Mouse (Mus musculus): ENCODE measurements around the gene Nt5m. TPM values are rescaled to one million over a fixed set of nuclear protein-coding genes. Genes with fewer than 3 reads are reported as not detected.

Nt5m gene
- total and polyA plus RNA-seq, 3 experiments, result 23.7 to 35.9 (median 25.4) TPM

DNA sequence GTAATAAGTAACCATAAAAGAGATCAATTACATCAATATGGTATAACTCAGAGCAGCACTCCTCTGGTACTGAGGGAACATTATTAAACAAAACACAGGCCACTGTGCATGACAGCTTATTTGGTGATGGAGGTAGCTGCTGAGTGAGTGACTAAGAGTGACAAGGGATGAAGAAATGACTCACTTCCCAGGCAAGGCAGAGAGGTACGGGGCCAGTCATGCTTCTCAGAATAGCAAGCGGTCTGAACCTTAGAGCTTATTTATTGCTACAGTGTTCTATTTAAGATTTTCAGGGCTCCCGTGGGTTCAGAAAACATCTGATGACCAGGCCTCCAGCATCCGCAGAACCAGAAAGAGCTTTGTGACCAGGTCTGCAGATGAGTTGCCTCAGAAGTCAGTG is 74.5 kb downstream of the Nt5m start:
- no peak for DNase-seq
- Histone ChIP-seq H3K4me1 (ENCODE audit: control insufficient read depth, insufficient read depth, low read length) (peaks cover 5% of the 10 kb centered on the region; the same call in 1 of the 2 replicates), H3K9ac (ENCODE audit: low read depth, low read length) (no peak overlapping the region), H3K27me3 (ENCODE audit: control insufficient read depth, insufficient read depth, low read length) (no peaks in the 10 kb centered on the region), H3K4me3 (no peak overlapping the region), H3K27ac (no peak overlapping the region), H3K36me3 (ENCODE audit: control insufficient read depth, insufficient read depth, low read length) (peaks cover 2% of the 10 kb centered on the region; the same call in 1 of the 2 replicates), H3K79me2 (replicated peaks; ENCODE audit: control insufficient read depth, insufficient read depth, low read length) (no peaks in the 10 kb centered on the region)
- WGBS, result 68% methylated on average over 4 of the region's 4 CpGs
- TF ChIP-seq POLR2A (IDR thresholded peaks at IDR 0.05; ENCODE audit: insufficient read depth, low read depth, low read length) (no peak), CTCF (IDR thresholded peaks at IDR 0.05) (no peak), EP300 (IDR thresholded peaks at IDR 0.05; ENCODE audit: insufficient read depth, low read depth, low read length) (no peak)
- intact Hi-C loops (cut with DNase I), result no loop called here

GRCm38 (mm10) chr11:59918014-59918413 is 78.8 kb downstream of the Nt5m start:
- Histone ChIP-seq H3K36me3 (ENCODE audit: control insufficient read depth, insufficient read depth, low read length) (peaks cover 8% of the 10 kb centered on the region; the same call in 1 of the 2 replicates), H3K27ac (peak overlapping the region; percentile 75), H3K9ac (ENCODE audit: low read depth, low read length) (no peak overlapping the region), H3K4me1 (ENCODE audit: control insufficient read depth, insufficient read depth, low read length) (peaks cover 8% of the 10 kb centered on the region), H3K79me2 (replicated peaks; ENCODE audit: control insufficient read depth, insufficient read depth, low read length) (no peaks in the 10 kb centered on the region), H3K4me3 (no peak overlapping the region), H3K27me3 (ENCODE audit: control insufficient read depth, insufficient read depth, low read length) (no peaks in the 10 kb centered on the region)
- intact Hi-C loops (cut with DNase I), result no loop called here
- peak in 1 of 2 experiments; percentile 60 for DNase-seq
- TF ChIP-seq CTCF (IDR thresholded peaks at IDR 0.05) (no peak), EP300 (IDR thresholded peaks at IDR 0.05; ENCODE audit: insufficient read depth, low read depth, low read length) (no peak), POLR2A (IDR thresholded peaks at IDR 0.05; ENCODE audit: insufficient read depth, low read depth, low read length) (no peak)
- WGBS, result 3% methylated on average over 4 of the region's 4 CpGs

DNA sequence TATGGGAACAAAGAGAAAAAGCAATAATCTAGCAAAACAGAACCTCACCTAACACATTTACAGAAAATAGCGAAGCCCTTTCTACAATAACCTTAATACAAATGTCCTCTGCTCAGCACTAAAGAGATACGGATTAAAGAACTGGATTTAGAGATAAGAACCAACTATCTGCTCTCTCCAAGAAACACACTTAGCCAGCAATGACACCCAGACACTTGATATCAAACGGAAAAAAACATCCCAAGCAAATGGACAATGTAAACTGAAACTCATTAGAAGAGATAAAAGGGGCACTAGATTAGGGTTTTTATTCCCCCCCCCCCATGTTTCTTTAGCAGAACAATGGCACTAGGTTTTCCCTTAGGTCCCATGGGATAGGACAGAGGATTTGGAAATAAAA is 80.2 kb downstream of the Nt5m start:
- TF ChIP-seq POLR2A (IDR thresholded peaks at IDR 0.05; ENCODE audit: insufficient read depth, low read depth, low read length) (no peak), EP300 (IDR thresholded peaks at IDR 0.05; ENCODE audit: insufficient read depth, low read depth, low read length) (no peak), CTCF (IDR thresholded peaks at IDR 0.05) (no peak)

DNA sequence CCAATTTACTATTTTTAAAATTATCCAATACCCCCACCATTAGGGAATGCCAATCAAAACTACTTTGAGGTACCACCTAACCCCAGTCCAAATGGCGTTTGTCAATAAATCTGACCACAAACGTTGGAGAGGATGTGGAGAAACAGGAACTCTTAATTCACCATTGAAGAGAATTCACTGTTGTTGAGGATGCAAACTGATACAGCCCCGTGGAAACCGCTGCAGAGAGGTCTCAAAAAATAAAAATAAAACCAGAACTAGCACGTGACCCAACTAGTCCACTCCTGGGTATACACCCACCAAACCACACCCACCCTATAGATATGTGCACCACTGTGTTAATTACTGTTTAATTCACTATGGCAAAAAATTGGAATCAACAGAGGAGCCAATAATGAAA is 81.1 kb downstream of the Nt5m start:
- H3K4me3 ChIP-seq, result no peak overlapping the region
- WGBS, result 45% methylated on average over 5 of the region's 5 CpGs
- H3K27ac ChIP-seq, result no peak overlapping the region; the same call in 1 of the 2 replicates
- H3K4me1 ChIP-seq (ENCODE audit: control insufficient read depth, insufficient read depth, low read length), result peaks cover 8% of the 10 kb centered on the region
- no peak for DNase-seq
- H3K79me2 ChIP-seq (replicated peaks; ENCODE audit: control insufficient read depth, insufficient read depth, low read length), result no peaks in the 10 kb centered on the region
- TF ChIP-seq EP300 (IDR thresholded peaks at IDR 0.05; ENCODE audit: insufficient read depth, low read depth, low read length) (no peak), CTCF (IDR thresholded peaks at IDR 0.05) (no peak), POLR2A (IDR thresholded peaks at IDR 0.05; ENCODE audit: insufficient read depth, low read depth, low read length) (no peak)
- intact Hi-C loops (cut with DNase I), result no loop called here
- peaks cover 8% of the 10 kb centered on the region; the same call in 1 of the 2 replicates for H3K36me3 ChIP-seq (ENCODE audit: control insufficient read depth, insufficient read depth, low read length)
- H3K9ac ChIP-seq (ENCODE audit: low read depth, low read length), result no peak overlapping the region
- H3K27me3 ChIP-seq (ENCODE audit: control insufficient read depth, insufficient read depth, low read length), result no peaks in the 10 kb centered on the region

More for the DNA sequence above, 80.2 kb downstream of the Nt5m start:
- Histone ChIP-seq H3K4me3 (no peak overlapping the region), H3K36me3 (ENCODE audit: control insufficient read depth, insufficient read depth, low read length) (peaks cover 8% of the 10 kb centered on the region; the same call in 1 of the 2 replicates), H3K9ac (ENCODE audit: low read depth, low read length) (no peak overlapping the region), H3K27ac (peak overlapping the region; percentile 50; the same call in 1 of the 2 replicates), H3K79me2 (replicated peaks; ENCODE audit: control insufficient read depth, insufficient read depth, low read length) (no peaks in the 10 kb centered on the region), H3K27me3 (ENCODE audit: control insufficient read depth, insufficient read depth, low read length) (no peaks in the 10 kb centered on the region), H3K4me1 (ENCODE audit: control insufficient read depth, insufficient read depth, low read length) (peaks cover 8% of the 10 kb centered on the region)
- 35% methylated on average over 3 of the region's 3 CpGs for WGBS
- intact Hi-C loops (cut with DNase I), result no loop called here
- no peak for DNase-seq

GRCm38 (mm10) chr11:59921265-59921664 is 82.0 kb downstream of the Nt5m start:
- Histone ChIP-seq H3K4me1 (ENCODE audit: control insufficient read depth, insufficient read depth, low read length) (peaks cover 8% of the 10 kb centered on the region), H3K9ac (ENCODE audit: low read depth, low read length) (no peak overlapping the region), H3K36me3 (ENCODE audit: control insufficient read depth, insufficient read depth, low read length) (peaks cover 8% of the 10 kb centered on the region; the same call in 1 of the 2 replicates), H3K4me3 (no peak overlapping the region), H3K27ac (no peak overlapping the region), H3K27me3 (ENCODE audit: control insufficient read depth, insufficient read depth, low read length) (no peaks in the 10 kb centered on the region), H3K79me2 (replicated peaks; ENCODE audit: control insufficient read depth, insufficient read depth, low read length) (no peaks in the 10 kb centered on the region)
- no peak for DNase-seq
- 57% methylated on average over 7 of the region's 7 CpGs for WGBS
- intact Hi-C loops (cut with DNase I), result no loop called here
- TF ChIP-seq CTCF (IDR thresholded peaks at IDR 0.05) (no peak), POLR2A (IDR thresholded peaks at IDR 0.05; ENCODE audit: insufficient read depth, low read depth, low read length) (no peak), EP300 (IDR thresholded peaks at IDR 0.05; ENCODE audit: insufficient read depth, low read depth, low read length) (no peak)

GRCm38 (mm10) chr11:59930031-59930430 is 90.8 kb downstream of the Nt5m start:
- Histone ChIP-seq H3K36me3 (ENCODE audit: control insufficient read depth, insufficient read depth, low read length) (no peaks in the 10 kb centered on the region), H3K27me3 (ENCODE audit: control insufficient read depth, insufficient read depth, low read length) (no peaks in the 10 kb centered on the region), H3K4me3 (no peak overlapping the region), H3K79me2 (replicated peaks; ENCODE audit: control insufficient read depth, insufficient read depth, low read length) (no peaks in the 10 kb centered on the region), H3K4me1 (ENCODE audit: control insufficient read depth, insufficient read depth, low read length) (no peaks in the 10 kb centered on the region), H3K9ac (ENCODE audit: low read depth, low read length) (no peak overlapping the region), H3K27ac (no peak overlapping the region)
- intact Hi-C loops (cut with DNase I), result no loop called here
- TF ChIP-seq CTCF (IDR thresholded peaks at IDR 0.05), result no peak
- no peak for TF ChIP-seq POLR2A (IDR thresholded peaks at IDR 0.05; ENCODE audit: insufficient read depth, low read depth, low read length)
- TF ChIP-seq EP300 (IDR thresholded peaks at IDR 0.05; ENCODE audit: insufficient read depth, low read depth, low read length), result no peak
- 71% methylated on average over 4 of the region's 4 CpGs for WGBS
- no peak for DNase-seq

Other genes starting within 250 kb of the Nt5m start
- not detected for gene Olfr223, start 246.2 kb upstream of the Nt5m start, total RNA-seq (2021)
- gene Olfr223, start 246.2 kb upstream of the Nt5m start, polyA plus RNA-seq (2012; rRNA removed), result not detected in 2 replicates
- 100 to 1,000 TPM; 132 to 142 TPM for gene Mprip, start 178.1 kb upstream of the Nt5m start, total RNA-seq (2021)
- gene Mprip, start 178.1 kb upstream of the Nt5m start, polyA plus RNA-seq (2012; rRNA removed), result 77.1 and 81.6 TPM in 2 replicates
- gene Pld6, start 51.8 kb upstream of the Nt5m start, total RNA-seq (2021), result under 1 TPM; 0.44 to 0.45 TPM
- gene Pld6, start 51.8 kb upstream of the Nt5m start, polyA plus RNA-seq (2012; rRNA removed), result 1.5 and 2.2 TPM in 2 replicates
- 10 to 100 TPM; 36.9 to 47.0 TPM for gene Flcn, start 29.4 kb upstream of the Nt5m start, total RNA-seq (2021)
- 52.0 and 59.0 TPM in 2 replicates for gene Flcn, start 29.4 kb upstream of the Nt5m start, polyA plus RNA-seq (2012; rRNA removed)
- gene Cops3, start 391 bp downstream of the Nt5m start, total RNA-seq (2021), result 10 to 100 TPM; 67.7 to 75.5 TPM
- 28.4 and 47.8 TPM in 2 replicates for gene Cops3, start 391 bp downstream of the Nt5m start, polyA plus RNA-seq (2012; rRNA removed)
- 10 to 100 TPM; 24.0 to 25.5 TPM for gene Med9, start 108.8 kb downstream of the Nt5m start, total RNA-seq (2021)
- gene Med9, start 108.8 kb downstream of the Nt5m start, polyA plus RNA-seq (2012; rRNA removed), result 24.0 and 28.1 TPM in 2 replicates
- 1 to 10 TPM; 5.7 to 6.6 TPM for gene Rasd1, start 125.5 kb downstream of the Nt5m start, total RNA-seq (2021)
- gene Rasd1, start 125.5 kb downstream of the Nt5m start, polyA plus RNA-seq (2012; rRNA removed), result 4.6 and 6.8 TPM in 2 replicates
- 1 to 10 TPM; 1.9 to 3.2 TPM for gene Pemt, start 207.0 kb downstream of the Nt5m start, total RNA-seq (2021)
- gene Pemt, start 207.0 kb downstream of the Nt5m start, polyA plus RNA-seq (2012; rRNA removed), result 5.1 and 5.9 TPM in 2 replicates